Mouse (Mus musculus): ENCODE data around the gene Decr2. TPM values are rescaled to one million over a fixed set of nuclear protein-coding genes. Genes with fewer than 3 reads are reported as not detected.

Gene Decr2
- total and polyA plus RNA-seq, 3 experiments: 12.6 to 21.0 (median 16.8) TPM

DNA sequence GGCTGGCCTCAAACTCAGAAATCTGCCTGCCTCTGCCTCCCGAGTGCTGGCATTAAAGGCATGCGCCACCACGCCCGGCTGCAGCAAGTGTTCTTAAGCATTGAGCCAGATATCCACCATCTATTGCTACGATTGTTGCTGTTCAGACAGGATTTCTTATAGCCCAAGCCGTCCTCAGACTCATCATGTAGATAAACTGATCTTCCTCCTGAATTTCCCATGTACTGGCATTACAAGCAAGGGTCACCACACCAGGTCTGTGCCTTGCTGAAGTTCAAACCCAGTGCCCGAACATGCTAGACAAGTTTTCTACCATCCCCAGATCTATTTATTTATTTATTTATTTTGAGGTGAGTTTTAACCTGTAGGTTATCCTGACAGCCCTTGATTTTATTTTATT is 8.3 kb upstream of the Decr2 start:
- Histone ChIP-seq H3K36me3 (replicated peaks in 1 of 2; ENCODE audit: control insufficient read depth in 1 of 2, insufficient read depth in 1 of 2, low read length in 1 of 2) (no peaks in the 10 kb centered on the region), H3K9ac (ENCODE audit: insufficient read depth, low read depth) (no peak overlapping the region), H3K9me3 (replicated peaks; ENCODE audit: low read length) (no peaks in the 10 kb centered on the region), H3K27ac (ENCODE audit: insufficient read depth, low read depth) (no peak overlapping the region), H3K27me3 (replicated peaks) (peaks cover 18% of the 10 kb centered on the region), H3K79me2 (replicated peaks; ENCODE audit: control insufficient read depth, extremely low read depth, insufficient read depth, poor library complexity, severe bottlenecking) (no peaks in the 10 kb centered on the region), H3K4me1 (ENCODE audit: control insufficient read depth in 1 of 2, insufficient read depth in 2 of 2) (peaks cover 0 to 3% of the 10 kb centered on the region in 2 experiments; a peak in 1 of 4 replicates), H3K4me2 (ENCODE audit: insufficient read depth, low read depth, poor library complexity, severe bottlenecking) (no peak overlapping the region), H3K4me3 (replicated peaks in 1 of 3; ENCODE audit: low read depth in 2 of 3, low read length in 2 of 3, poor library complexity in 1 of 3) (no peak overlapping the region)
- in situ Hi-C loops (cut with MboI; ENCODE audit: low pct_ligation_motif_present, low pct_unique_long_range_greater_than_20kb, low sequenced_read_pairs) (no loop called here), dilution Hi-C loops (cut with MboI; ENCODE audit: extremely low pct_ligation_motif_present, extremely low pct_unique_long_range_greater_than_20kb, low sequenced_read_pairs) (no loop called here)
- no peak for DNase-seq (ENCODE audit: extremely low read depth)
- no peak for TF ChIP-seq PAX5 (IDR thresholded peaks at IDR 0.05; ENCODE audit: low read length)
- TF ChIP-seq E2F4 (IDR thresholded peaks at IDR 0.05; ENCODE audit: insufficient replicate concordance, low read depth, low read length): no peak

- H3K79me2 ChIP-seq (replicated peaks; ENCODE audit: control insufficient read depth, extremely low read depth, insufficient read depth, poor library complexity, severe bottlenecking): no peaks in the 10 kb centered on the region
- H3K4me1 ChIP-seq (ENCODE audit: control insufficient read depth in 1 of 2, insufficient read depth in 2 of 2): 0 out of 4 replicates have a peak, but pooled peaks cover 0 to 3% of the 10 kb centered on the region in 2 experiments
- in situ Hi-C loops (cut with MboI; ENCODE audit: low pct_ligation_motif_present, low pct_unique_long_range_greater_than_20kb, low sequenced_read_pairs): no loop called here
- H3K36me3 ChIP-seq (replicated peaks in 1 of 2; ENCODE audit: control insufficient read depth in 1 of 2, insufficient read depth in 1 of 2, low read length in 1 of 2): no peaks in the 10 kb centered on the region
- TF ChIP-seq CTCF (conservative IDR thresholded peaks at IDR 0.05 in 1 of 2, IDR thresholded peaks at IDR 0.05 in 1 of 2; ENCODE audit: low read depth in 2 of 2, low read length in 2 of 2): no peak
- H3K27me3 ChIP-seq (replicated peaks): peaks cover 22% of the 10 kb centered on the region
- no peak within 1 kb of the TSS for H3K4me3 ChIP-seq (replicated peaks in 1 of 3; ENCODE audit: low read depth in 2 of 3, low read length in 2 of 3, poor library complexity in 1 of 3)
- no peak within 1 kb of the TSS for H3K27ac ChIP-seq (ENCODE audit: insufficient read depth, low read depth)
- H3K9me3 ChIP-seq (replicated peaks; ENCODE audit: low read length): peaks cover 6% of the 10 kb centered on the region
- no peak within 1 kb of the TSS for H3K4me2 ChIP-seq (ENCODE audit: insufficient read depth, low read depth, poor library complexity, severe bottlenecking)
- no peak for DNase-seq (ENCODE audit: extremely low read depth)
- H3K9ac ChIP-seq (ENCODE audit: insufficient read depth, low read depth): no peak within 1 kb of the TSS
- dilution Hi-C loops (cut with MboI; ENCODE audit: extremely low pct_ligation_motif_present, extremely low pct_unique_long_range_greater_than_20kb, low sequenced_read_pairs): no loop called here
Observed at GRCm38 (mm10) chr17:26095121-26095740, 5.1 kb upstream of the Decr2 start, which contains the start of gene Nme4. Gene Nme4, minus strand, starts transcription at chr17:26095602.

- in situ Hi-C loops (cut with MboI; ENCODE audit: low pct_ligation_motif_present, low pct_unique_long_range_greater_than_20kb, low sequenced_read_pairs): loop anchor here (5.0 kb wide), 2 partner anchors 82 to 212 kb away; partner anchors contain the start of gene Wfikkn1
- TF ChIP-seq POLR2A (IDR thresholded peaks at IDR 0.05; ENCODE audit: low read depth, low read length): no peak
- TF ChIP-seq CHD1 (IDR thresholded peaks at IDR 0.05; ENCODE audit: low read depth, low read length): no peak
- TF ChIP-seq HCFC1 (IDR thresholded peaks at IDR 0.05; ENCODE audit: low read depth, low read length): no peak
- TF ChIP-seq BHLHE40 (IDR thresholded peaks at IDR 0.05; ENCODE audit: low read depth, low read length): no peak
- TF ChIP-seq PAX5 (IDR thresholded peaks at IDR 0.05; ENCODE audit: low read length): no peak
- TF ChIP-seq EP300 (IDR thresholded peaks at IDR 0.05; ENCODE audit: low read length): no peak
- no peak for TF ChIP-seq UBTF (IDR thresholded peaks at IDR 0.05; ENCODE audit: low read depth, low read length)
- no peak for TF ChIP-seq SIN3A (IDR thresholded peaks at IDR 0.05; ENCODE audit: low read length)
- TF ChIP-seq NRF1 (IDR thresholded peaks at IDR 0.05; ENCODE audit: low read depth, low read length): no peak
- TF ChIP-seq ZC3H11A (IDR thresholded peaks at IDR 0.05; ENCODE audit: low read depth, low read length): no peak
- TF ChIP-seq NELFE (IDR thresholded peaks at IDR 0.05; ENCODE audit: low read depth, low read length): no peak
- no peak for TF ChIP-seq MYC (IDR thresholded peaks at IDR 0.05; ENCODE audit: low read depth, low read length)
- no peak for TF ChIP-seq MEF2A (IDR thresholded peaks at IDR 0.05; ENCODE audit: borderline replicate concordance, low read depth, low read length)
- no peak for TF ChIP-seq ELF1 (IDR thresholded peaks at IDR 0.05; ENCODE audit: low read depth, low read length)
- TF ChIP-seq SMC3 (IDR thresholded peaks at IDR 0.05; ENCODE audit: low read depth, low read length): no peak
- Histone ChIP-seq H3K9ac (ENCODE audit: insufficient read depth, low read depth) (no peak overlapping the region), H3K27ac (ENCODE audit: insufficient read depth, low read depth) (no peak overlapping the region), H3K4me3 (replicated peaks in 1 of 3; ENCODE audit: low read depth in 2 of 3, low read length in 2 of 3, poor library complexity in 1 of 3) (no peak overlapping the region), H3K4me2 (ENCODE audit: insufficient read depth, low read depth, poor library complexity, severe bottlenecking) (no peak overlapping the region), H3K36me3 (replicated peaks in 1 of 2; ENCODE audit: control insufficient read depth in 1 of 2, insufficient read depth in 1 of 2, low read length in 1 of 2) (no peaks in the 10 kb centered on the region), H3K9me3 (replicated peaks; ENCODE audit: low read length) (peaks cover 6% of the 10 kb centered on the region), H3K27me3 (replicated peaks) (peaks cover 22% of the 10 kb centered on the region), H3K79me2 (replicated peaks; ENCODE audit: control insufficient read depth, extremely low read depth, insufficient read depth, poor library complexity, severe bottlenecking) (no peaks in the 10 kb centered on the region), H3K4me1 (ENCODE audit: control insufficient read depth in 1 of 2, insufficient read depth in 2 of 2) (0 out of 4 replicates have a peak, but pooled peaks cover 0 to 3% of the 10 kb centered on the region in 2 experiments)
- dilution Hi-C loops (cut with MboI; ENCODE audit: extremely low pct_ligation_motif_present, extremely low pct_unique_long_range_greater_than_20kb, low sequenced_read_pairs): no loop called here
- no peak for DNase-seq (ENCODE audit: extremely low read depth)
Observed at GRCm38 (mm10) chr17:26094531-26095110, 4.5 kb upstream of the Decr2 start.

All from CH12.LX (cell line).